Mouse (Mus musculus) c-Kit-positive CD71-negative TER-119-negative erythroid progenitor cells, embryonic 14.5 days (primary cell): ENCODE results near the gene Slc10a4.

Source experiments
- DNase-seq: peaks from one replicate; pipeline ENCODE4 v3.0.0-alpha.2; 2013; ENCODE audit warnings: low read depth

The Slc10a4 gene

DNA sequence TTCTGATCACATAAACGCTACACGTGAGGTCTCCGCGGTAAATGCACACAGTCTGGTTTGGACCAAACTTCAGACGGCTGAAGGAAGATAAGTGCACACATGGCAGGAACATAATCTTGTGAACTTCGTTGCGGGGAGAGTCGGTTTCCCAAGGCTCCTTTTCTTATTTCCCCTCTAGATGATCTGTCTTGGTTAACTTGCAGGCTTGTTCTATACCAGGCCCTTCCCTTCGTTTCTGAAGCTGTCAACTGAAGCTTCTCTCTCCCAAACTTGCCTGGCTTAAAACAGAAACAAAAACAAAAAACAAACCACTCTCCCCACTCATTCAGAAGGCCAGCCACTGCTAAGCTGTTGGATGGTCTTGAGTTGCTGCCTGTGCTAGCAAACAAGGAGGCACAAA is 8.1 kb downstream of the Slc10a4 start:
- DNase-seq, result no peak

- no peak for DNase-seq
Observed at GRCm38 (mm10) chr5:73023801-73024200, 17.1 kb downstream of the Slc10a4 start.

- DNase-seq, result no peak
Observed at GRCm38 (mm10) chr5:73028646-73029045, 22.0 kb downstream of the Slc10a4 start.

- no peak for DNase-seq
Observed at GRCm38 (mm10) chr5:73032481-73032880, 25.8 kb downstream of the Slc10a4 start.

DNA sequence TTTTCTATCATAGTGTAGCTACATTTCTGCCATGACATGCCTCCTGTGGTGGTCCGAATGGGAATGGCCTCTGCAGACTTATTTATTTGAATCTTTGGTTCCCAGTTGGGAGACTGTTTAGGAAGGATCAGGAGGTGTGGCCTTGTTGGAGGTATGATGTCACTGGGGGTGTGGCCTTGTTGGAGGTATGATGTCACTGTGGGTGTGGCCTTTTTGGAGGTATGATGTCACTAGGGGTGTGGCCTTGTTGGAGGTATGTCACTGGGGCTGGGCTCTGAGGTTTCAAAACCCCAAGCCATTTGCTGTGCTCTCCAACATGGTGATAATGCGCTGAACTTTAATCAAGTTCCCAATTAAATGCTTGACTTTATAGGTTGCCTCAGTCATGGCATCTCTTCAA is 37.4 kb downstream of the Slc10a4 start:
- no peak for DNase-seq

GRCm38 (mm10) chr5:73047651-73048245 is 41.1 kb downstream of the Slc10a4 start:
- DNase-seq, result no peak

DNA sequence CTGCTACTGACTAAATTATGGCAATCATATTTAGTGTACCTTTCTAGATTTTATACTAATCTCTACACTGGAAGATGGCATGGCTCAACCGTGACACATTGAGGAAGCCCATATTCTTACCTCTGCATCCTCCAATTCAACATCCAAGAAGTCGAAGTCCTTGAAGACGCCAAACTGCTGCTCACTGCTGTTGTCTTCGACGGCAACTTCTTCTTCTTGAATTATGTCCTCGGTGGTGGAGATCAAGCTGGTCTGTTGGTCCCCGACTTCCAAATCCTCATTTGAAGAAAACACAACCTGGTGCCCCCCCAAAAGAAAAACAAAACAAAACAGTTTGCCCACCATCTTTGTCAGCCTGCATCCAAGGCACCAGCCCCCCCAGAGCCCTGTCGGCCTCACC is 47.2 kb downstream of the Slc10a4 start:
- no peak for DNase-seq

GRCm38 (mm10) chr5:73056457-73056856 is 49.8 kb downstream of the Slc10a4 start:
- no peak for DNase-seq

DNA sequence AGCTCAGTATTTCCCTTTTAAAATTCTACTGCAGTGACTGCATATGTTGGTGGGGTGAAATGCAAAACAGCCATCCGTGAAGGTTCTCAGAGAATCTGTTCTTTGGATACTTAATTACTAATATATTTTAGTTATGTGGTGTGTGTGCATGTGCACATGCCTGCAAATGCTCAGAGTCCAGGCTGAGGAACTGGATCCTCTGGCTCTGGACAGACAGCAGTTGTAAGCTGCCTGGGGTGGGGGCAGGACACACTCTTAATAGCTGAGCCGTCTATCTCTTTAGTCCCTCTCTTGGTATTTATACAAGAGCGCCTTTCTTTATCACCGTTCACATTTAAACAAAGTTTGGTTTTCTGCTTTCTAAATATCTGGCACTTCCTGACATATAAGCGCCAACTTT is 50.3 kb downstream of the Slc10a4 start:
- DNase-seq, result no peak

DNA sequence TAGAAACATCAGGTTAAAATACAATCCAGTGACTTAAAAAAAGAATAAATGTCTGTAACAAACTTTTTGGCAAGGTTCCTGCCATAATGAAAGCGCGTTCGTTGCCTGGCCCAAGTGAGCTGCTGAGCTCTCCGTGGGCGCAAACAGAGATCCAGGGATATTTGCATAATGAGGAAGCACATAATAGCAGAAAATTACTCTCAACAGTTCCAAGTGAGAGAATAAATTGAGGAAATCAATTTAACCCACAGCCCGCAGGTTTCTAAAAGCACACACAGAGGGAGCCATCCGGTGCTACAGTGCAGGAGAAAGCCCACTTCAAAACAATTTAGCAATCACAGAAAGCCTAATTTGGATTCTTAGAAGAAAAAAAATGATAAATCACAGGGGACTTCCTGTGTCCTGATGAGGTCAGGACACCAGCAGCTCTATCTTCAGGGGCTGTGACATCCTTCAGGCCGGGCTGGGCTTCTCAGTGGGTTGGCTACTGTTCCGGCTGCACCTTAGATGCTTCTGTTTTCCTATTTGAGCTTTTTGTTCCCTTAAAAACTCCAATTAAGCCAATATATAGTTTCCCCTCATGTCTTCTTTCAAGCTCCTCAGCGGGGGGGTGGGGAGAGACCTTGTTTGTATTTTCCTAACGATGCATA is 54.9 kb downstream of the Slc10a4 start:
- DNase-seq, result no peak
